Mouse (Mus musculus) midbrain, embryonic 12.5 days (tissue): ENCODE measurements around the gene Tead1. TPM values are rescaled to one million over a fixed set of nuclear protein-coding genes. Genes with fewer than 3 reads are reported as not detected.

Experiments used
- ATAC-seq: fragments of 200-750 bp; cut with Nextera tagmentation; 2 replicates; pipeline ENCODE4 v1.8.0; 2017; ENCODE audit warnings: low read depth, moderate TSS enrichment, moderate library complexity; ENCODE audit not compliant: low FRiP score
- H3K27ac ChIP-seq: fragments of 300-500 bp; sonication (generic); replicated peaks from 2 replicates; pipeline ENCODE4 v1.5.1; 2016; ENCODE audit warnings: mild to moderate bottlenecking
- H3K27me3 ChIP-seq: fragments of 300-500 bp; sonication (generic); 2 replicates; pipeline ENCODE4 v1.6.1; 2016; ENCODE audit warnings: mild to moderate bottlenecking
- H3K36me3 ChIP-seq: fragments of 300-500 bp; sonication (generic); 2 replicates; pipeline ENCODE4 v1.6.1; 2016
- H3K4me1 ChIP-seq: fragments of 300-500 bp; sonication (generic); 2 replicates; pipeline ENCODE4 v1.6.1; 2016
- H3K4me2 ChIP-seq: fragments of 300-500 bp; sonication (generic); replicated peaks from 2 replicates; pipeline ENCODE4 v1.6.1; 2016; ENCODE audit warnings: mild to moderate bottlenecking, moderate library complexity
- H3K4me3 ChIP-seq: fragments of 300-500 bp; sonication (generic); 2 replicates; pipeline ENCODE4 v1.5.1; 2016; ENCODE audit warnings: mild to moderate bottlenecking
- H3K9ac ChIP-seq: fragments of 300-500 bp; sonication (generic); replicated peaks from 2 replicates; pipeline ENCODE4 v1.6.1; 2016; ENCODE audit warnings: mild to moderate bottlenecking, moderate library complexity
- H3K9me3 ChIP-seq: fragments of 300-500 bp; sonication (generic); 2 replicates; pipeline ENCODE4 v1.6.1; 2016; ENCODE audit warnings: mild to moderate bottlenecking
- WGBS: fragments of 180-500 bp; shearing (Covaris S2); methylation state at CpG from one replicate; pipeline ENCODE4 v1.1.7; 2016; 5-methylcytosine and 5-hydroxymethylcytosine counted together
- polyA plus RNA-seq: library from polyadenylated mRNA; unstranded; fragments of >200 nt; fragmentation: Nextera tagmentation; extraction: Ambion mirVana; gene quantifications from 2 replicates; pipeline ENCODE4 v1.2.1, GENCODE M21; 2016

Gene Tead1
- polyA plus RNA-seq, 1 experiment from 2014 or later, result 20.5 TPM

DNA sequence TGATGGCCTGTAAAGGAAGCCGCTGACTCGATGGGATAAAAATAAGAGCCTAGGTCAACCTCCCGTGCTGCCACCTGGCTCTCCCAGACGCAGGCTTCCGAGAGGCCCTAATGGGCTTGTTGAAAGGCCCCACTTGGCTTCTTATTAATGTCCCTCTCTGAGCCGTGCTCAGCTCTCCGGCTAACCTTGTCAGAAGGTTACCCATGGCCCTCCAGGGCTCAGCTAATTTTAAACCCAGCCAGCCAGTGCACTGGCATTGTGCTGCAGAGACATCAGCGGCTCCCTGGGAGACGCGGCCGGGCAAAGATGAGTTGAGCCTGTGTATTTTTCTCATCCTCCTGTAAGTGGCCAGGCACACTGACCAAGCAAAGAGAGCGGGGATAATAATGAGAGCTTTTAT, 62.7 kb downstream of the Tead1 start:
- Histone ChIP-seq H3K27me3 (no peaks in the 10 kb centered on the region), H3K4me3 (no peak overlapping the region), H3K27ac (no peak overlapping the region; the same call in 1 of the 2 replicates), H3K4me1 (peaks cover 51% of the 10 kb centered on the region), H3K9me3 (no peaks in the 10 kb centered on the region), H3K4me2 (peak overlapping the region; percentile 8), H3K36me3 (no peaks in the 10 kb centered on the region), H3K9ac (no peak overlapping the region)
- no peak for ATAC-seq
- 20% methylated on average over 12 of the region's 12 CpGs for WGBS

DNA sequence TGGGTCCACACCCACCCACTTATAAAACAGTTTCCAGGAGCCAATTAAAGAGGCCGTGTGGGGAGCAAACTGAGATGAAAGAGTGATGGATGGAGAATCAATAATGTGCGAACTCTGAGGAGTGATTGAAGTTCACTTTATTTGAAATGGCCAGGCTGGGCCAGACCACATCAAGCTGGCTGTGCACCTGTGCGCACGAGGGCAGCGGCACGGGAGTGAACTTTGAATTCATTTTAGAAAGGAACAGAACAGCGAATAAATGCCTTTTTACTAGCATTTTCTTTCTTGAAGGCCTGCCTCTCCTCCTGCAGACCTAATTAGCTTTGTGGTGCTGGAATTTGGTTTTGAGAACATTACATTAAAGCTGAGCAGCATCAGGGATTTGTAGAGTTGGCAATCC, 63.9 kb downstream of the Tead1 start:
- H3K27me3 ChIP-seq, result no peaks in the 10 kb centered on the region
- no peaks in the 10 kb centered on the region for H3K36me3 ChIP-seq
- H3K9ac ChIP-seq, result 0 out of 2 replicates have a peak overlapping the region, but pooled peaks have one; percentile 29
- peaks cover 61% of the 10 kb centered on the region for H3K4me1 ChIP-seq
- 28% methylated on average over 7 of the region's 7 CpGs for WGBS
- H3K4me2 ChIP-seq, result no peak overlapping the region
- H3K9me3 ChIP-seq, result no peaks in the 10 kb centered on the region
- no peak for ATAC-seq
- no peak overlapping the region for H3K4me3 ChIP-seq
- peak overlapping the region; percentile 63; the same call in 1 of the 2 replicates for H3K27ac ChIP-seq

DNA sequence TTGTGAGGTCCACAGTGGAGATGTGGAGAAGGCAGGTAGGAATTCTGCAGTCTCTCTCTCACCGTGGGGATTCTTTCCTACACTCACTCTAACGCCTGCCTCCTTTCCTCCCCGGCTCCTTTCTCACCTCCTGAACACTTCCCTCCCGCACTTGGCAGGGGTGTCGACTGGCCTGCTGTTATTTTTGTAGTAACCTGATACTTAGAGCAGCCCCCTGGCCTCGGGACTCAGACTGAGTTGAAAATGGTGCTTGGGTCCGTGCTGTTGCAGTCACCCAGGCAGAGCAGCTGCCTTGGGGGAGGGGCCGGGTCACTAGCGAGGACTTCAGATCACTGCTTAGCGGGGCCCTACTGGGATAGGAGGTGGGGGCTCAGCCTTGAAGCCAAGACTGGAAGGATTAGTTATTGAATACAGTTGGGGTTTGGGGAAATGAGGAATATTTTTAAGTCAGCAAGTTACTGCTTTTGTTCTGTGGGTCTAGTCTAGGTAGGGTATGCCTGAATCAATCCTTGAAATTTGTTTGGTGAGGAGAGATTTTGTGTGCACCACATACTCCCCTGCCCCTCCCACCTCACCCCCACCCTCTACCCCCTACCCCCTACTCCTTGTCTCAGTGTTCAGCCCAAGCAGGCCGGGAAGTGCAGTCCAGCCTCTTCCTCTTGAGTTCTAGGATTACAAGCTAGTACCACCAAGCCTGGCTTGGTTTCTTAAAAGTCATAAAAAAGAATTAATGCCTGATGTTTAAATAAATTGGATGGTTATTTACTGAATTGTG, 64.7 kb downstream of the Tead1 start:
- H3K36me3 ChIP-seq, result no peaks in the 10 kb centered on the region
- H3K27ac ChIP-seq, result peak overlapping the region; percentile 63
- H3K9me3 ChIP-seq, result no peaks in the 10 kb centered on the region
- no peak overlapping the region for H3K4me3 ChIP-seq
- ATAC-seq, result peak; percentile 88
- under 1% methylated on average over 11 of the region's 11 CpGs for WGBS
- H3K4me1 ChIP-seq, result peaks cover 61% of the 10 kb centered on the region
- peak overlapping the region; percentile 33 for H3K4me2 ChIP-seq
- peak overlapping the region; percentile 29; the same call in 1 of the 2 replicates for H3K9ac ChIP-seq
- H3K27me3 ChIP-seq, result no peaks in the 10 kb centered on the region

- Histone ChIP-seq H3K4me1 (peaks cover 39% of the 10 kb centered on the region), H3K9ac (no peak overlapping the region), H3K4me3 (no peak overlapping the region), H3K9me3 (no peaks in the 10 kb centered on the region), H3K36me3 (no peaks in the 10 kb centered on the region), H3K4me2 (no peak overlapping the region), H3K27me3 (no peaks in the 10 kb centered on the region), H3K27ac (no peak overlapping the region)
- WGBS, result 61% methylated on average over 3 of the region's 3 CpGs
- ATAC-seq, result no peak
Observed at GRCm38 (mm10) chr7:112747187-112747586, 68.1 kb downstream of the Tead1 start.

GRCm38 (mm10) chr7:112747836-112748235, 68.7 kb downstream of the Tead1 start:
- Histone ChIP-seq H3K4me1 (peaks cover 40% of the 10 kb centered on the region), H3K27ac (no peak overlapping the region), H3K9me3 (no peaks in the 10 kb centered on the region), H3K9ac (no peak overlapping the region), H3K27me3 (no peaks in the 10 kb centered on the region), H3K4me2 (no peak overlapping the region), H3K36me3 (no peaks in the 10 kb centered on the region), H3K4me3 (no peak overlapping the region)
- 78% methylated on average over 3 of the region's 3 CpGs for WGBS
- no peak for ATAC-seq

DNA sequence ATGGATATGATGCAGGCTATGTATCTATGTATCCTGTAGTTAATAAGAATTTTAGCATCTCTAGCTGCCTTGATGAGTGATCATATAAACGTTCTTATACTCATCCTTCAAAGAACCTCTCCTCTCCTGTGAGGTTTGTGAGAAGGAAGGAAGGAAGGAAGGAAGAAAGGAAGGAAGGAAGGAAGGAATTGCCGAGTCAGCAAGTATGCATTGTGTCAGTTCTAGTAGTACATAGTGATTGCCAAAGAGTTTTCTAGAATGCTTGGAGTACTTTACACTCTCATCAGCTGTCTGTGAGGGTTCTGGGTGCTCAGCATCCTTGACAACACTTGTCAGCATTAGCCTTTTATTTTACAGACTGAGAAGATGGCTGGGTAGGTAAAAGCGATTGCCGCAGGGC, 69.2 kb downstream of the Tead1 start:
- no peak for ATAC-seq
- H3K4me3 ChIP-seq, result no peak overlapping the region
- no peak overlapping the region for H3K9ac ChIP-seq
- 93% methylated on average over 4 of the region's 4 CpGs for WGBS
- no peaks in the 10 kb centered on the region for H3K27me3 ChIP-seq
- H3K27ac ChIP-seq, result no peak overlapping the region
- no peaks in the 10 kb centered on the region for H3K9me3 ChIP-seq
- no peak overlapping the region for H3K4me2 ChIP-seq
- peaks cover 39% of the 10 kb centered on the region for H3K4me1 ChIP-seq
- H3K36me3 ChIP-seq, result no peaks in the 10 kb centered on the region

- Histone ChIP-seq H3K4me3 (no peak overlapping the region), H3K9me3 (no peaks in the 10 kb centered on the region), H3K36me3 (no peaks in the 10 kb centered on the region), H3K9ac (no peak overlapping the region), H3K4me2 (no peak overlapping the region), H3K27ac (no peak overlapping the region), H3K27me3 (no peaks in the 10 kb centered on the region), H3K4me1 (peaks cover 30% of the 10 kb centered on the region)
- 94% methylated on average over 9 of the region's 9 CpGs for WGBS
- no peak for ATAC-seq
Observed at GRCm38 (mm10) chr7:112750101-112750500, 71.0 kb downstream of the Tead1 start.

DNA sequence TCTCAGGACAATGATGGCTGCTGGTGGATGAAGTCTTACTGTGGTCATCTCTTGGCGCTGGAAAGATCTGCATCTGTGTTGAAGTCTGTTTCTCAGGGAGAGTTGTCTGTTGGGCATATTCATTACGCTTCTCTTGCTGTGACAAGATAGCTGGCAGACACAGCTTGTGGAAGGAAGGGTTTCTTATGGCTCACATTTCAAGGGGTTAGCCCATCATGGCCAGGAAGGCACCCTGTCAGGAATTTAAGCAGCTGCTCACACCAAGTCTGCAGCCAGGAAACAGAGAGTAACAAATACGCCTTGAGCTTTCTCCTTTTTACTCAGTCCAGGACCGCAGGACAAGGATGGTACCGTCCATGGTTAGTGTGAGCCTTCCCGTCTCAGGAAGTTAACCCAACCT, 73.2 kb downstream of the Tead1 start:
- Histone ChIP-seq H3K9ac (no peak overlapping the region), H3K4me2 (no peak overlapping the region), H3K9me3 (no peaks in the 10 kb centered on the region), H3K27ac (no peak overlapping the region), H3K4me3 (no peak overlapping the region), H3K36me3 (no peaks in the 10 kb centered on the region), H3K27me3 (no peaks in the 10 kb centered on the region), H3K4me1 (peaks cover 20% of the 10 kb centered on the region)
- WGBS, result 95% methylated on average over 6 of the region's 6 CpGs
- ATAC-seq, result no peak

DNA sequence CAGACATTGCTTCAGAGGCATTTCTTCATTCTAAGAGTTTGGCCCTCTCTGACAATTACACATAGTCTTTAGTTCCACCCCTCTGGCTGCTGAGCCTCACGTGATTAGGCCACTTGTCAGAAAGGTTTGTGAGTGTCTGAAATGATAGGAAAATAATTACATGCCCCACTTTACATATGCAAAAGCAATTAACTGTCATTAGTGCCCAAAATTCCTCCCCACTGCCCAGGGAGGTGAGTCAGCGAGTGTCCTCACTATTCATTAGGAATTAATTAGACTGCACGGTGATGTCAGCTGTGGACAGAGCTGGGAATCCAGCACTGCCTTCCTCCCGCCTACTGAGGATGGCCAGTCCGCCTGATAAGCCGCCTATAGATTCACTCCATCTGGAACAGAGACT, 74.2 kb downstream of the Tead1 start:
- Histone ChIP-seq H3K4me1 (peaks cover 18% of the 10 kb centered on the region; the same call in 1 of the 2 replicates), H3K9me3 (no peaks in the 10 kb centered on the region), H3K27me3 (no peaks in the 10 kb centered on the region), H3K36me3 (no peaks in the 10 kb centered on the region), H3K4me2 (no peak overlapping the region), H3K9ac (no peak overlapping the region), H3K4me3 (no peak overlapping the region), H3K27ac (no peak overlapping the region)
- ATAC-seq, result 0 out of 2 replicates have a peak, but pooled peaks have one; percentile 60
- WGBS, result 71% methylated on average over 6 of the region's 6 CpGs

DNA sequence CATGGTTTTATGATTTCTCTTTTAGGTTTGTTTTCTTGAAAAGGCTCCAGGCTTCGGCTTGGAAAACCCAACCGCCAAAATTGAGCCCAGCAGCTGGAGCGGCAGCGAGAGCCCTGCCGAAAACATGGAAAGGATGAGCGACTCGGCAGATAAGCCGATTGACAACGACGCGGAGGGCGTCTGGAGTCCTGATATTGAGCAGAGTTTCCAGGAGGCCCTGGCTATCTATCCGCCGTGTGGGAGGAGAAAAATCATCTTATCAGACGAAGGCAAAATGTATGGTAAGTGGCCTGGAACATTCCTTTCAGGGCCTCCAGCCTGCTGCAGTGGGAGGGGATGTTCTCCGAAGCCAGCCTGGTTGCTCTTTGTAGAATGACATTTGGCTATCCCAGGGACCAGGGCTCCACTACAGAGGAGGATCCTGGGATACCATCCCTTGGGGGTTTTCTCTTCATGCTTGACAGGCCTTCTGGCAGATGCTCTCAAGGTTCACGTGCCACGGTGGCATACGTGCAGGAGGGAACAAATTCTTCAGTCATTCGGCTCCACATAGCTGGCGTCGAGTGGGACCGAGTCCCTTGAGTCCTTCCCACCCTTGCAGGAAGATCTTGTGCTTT, 80.3 kb downstream of the Tead1 start:
- H3K9me3 ChIP-seq, result no peaks in the 10 kb centered on the region
- H3K4me1 ChIP-seq, result peaks cover 55% of the 10 kb centered on the region
- H3K27me3 ChIP-seq, result no peaks in the 10 kb centered on the region
- ATAC-seq, result no peak
- no peak overlapping the region for H3K4me2 ChIP-seq
- no peaks in the 10 kb centered on the region for H3K36me3 ChIP-seq
- H3K27ac ChIP-seq, result peak overlapping the region; percentile 81; the same call in 1 of the 2 replicates
- no peak overlapping the region for H3K9ac ChIP-seq
- WGBS, result 88% methylated on average over 23 of the region's 23 CpGs
- no peak overlapping the region for H3K4me3 ChIP-seq

DNA sequence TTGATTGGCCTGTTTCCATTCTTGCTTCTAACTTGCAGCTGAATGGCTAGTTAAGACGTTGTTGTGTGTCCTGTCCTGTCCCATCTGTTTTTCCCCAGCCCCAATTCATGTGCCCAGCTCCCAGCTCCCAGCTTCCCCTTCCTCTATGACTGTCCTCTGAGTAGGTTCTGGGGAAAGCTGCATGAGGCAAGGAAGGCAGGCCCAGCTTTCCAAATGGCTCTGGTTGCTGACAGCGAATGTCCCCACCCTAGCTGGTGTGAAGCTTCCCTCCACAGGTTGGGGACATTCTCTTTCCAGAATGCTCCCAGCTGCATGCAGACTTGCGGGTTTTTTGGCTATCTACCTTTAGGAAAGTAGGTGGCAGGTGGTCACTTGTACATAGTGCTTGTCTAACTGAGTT, 81.2 kb downstream of the Tead1 start:
- no peaks in the 10 kb centered on the region for H3K27me3 ChIP-seq
- no peaks in the 10 kb centered on the region for H3K9me3 ChIP-seq
- H3K4me2 ChIP-seq, result no peak overlapping the region
- no peak for ATAC-seq
- H3K4me3 ChIP-seq, result no peak overlapping the region
- peak overlapping the region; percentile 81 for H3K27ac ChIP-seq
- 66% methylated on average over 3 of the region's 3 CpGs for WGBS
- no peaks in the 10 kb centered on the region for H3K36me3 ChIP-seq
- H3K9ac ChIP-seq, result no peak overlapping the region
- peaks cover 55% of the 10 kb centered on the region for H3K4me1 ChIP-seq

DNA sequence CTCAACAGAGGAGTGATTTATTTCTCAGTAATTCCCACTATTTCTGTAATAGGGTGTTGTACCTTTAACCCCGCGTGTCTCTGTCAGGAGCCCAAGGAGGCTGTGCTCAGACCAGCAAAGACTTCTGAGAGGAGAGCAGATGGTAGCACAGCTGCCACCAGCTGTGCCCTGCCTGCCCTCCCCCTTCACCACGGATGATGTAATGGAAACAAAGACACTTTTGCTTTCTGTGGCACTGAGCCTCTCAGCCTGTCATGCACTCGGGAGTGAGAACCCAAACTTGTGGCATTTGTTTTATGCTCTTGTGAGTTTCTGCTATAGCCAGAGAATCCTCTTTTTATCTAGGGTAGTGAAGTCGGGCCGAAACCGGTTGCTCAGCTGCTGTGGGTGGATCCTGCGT, 81.7 kb downstream of the Tead1 start:
- H3K9me3 ChIP-seq, result no peaks in the 10 kb centered on the region
- peak; percentile 86; the same call in 1 of the 2 replicates for ATAC-seq
- WGBS, result 32% methylated on average over 8 of the region's 8 CpGs
- no peak overlapping the region for H3K4me3 ChIP-seq
- H3K27ac ChIP-seq, result peak overlapping the region; percentile 81
- H3K36me3 ChIP-seq, result no peaks in the 10 kb centered on the region
- H3K27me3 ChIP-seq, result no peaks in the 10 kb centered on the region
- H3K9ac ChIP-seq, result no peak overlapping the region
- peaks cover 55% of the 10 kb centered on the region for H3K4me1 ChIP-seq
- H3K4me2 ChIP-seq, result no peak overlapping the region; the same call in 1 of the 2 replicates
